Mouse (Mus musculus) stomach, postnatal 0 days (tissue): ENCODE data around the gene Ints5. TPM values are rescaled to one million over a fixed set of nuclear protein-coding genes. Genes with fewer than 3 reads are reported as not detected.
A peak's percentile ranks its signal among the peaks of the same experiment; 100 is the strongest.
"Not testable (repeated sequence)": the region's sequence is repeated elsewhere in the genome, so short reads cannot be mapped to it uniquely, and the experiment has no call there.

Source experiments
- ATAC-seq: fragments of 200-750 bp; cut with Nextera tagmentation; 2 replicates; pipeline ENCODE4 v1.8.0; 2017; ENCODE audit not compliant: low FRiP score, low TSS enrichment
- DNase-seq: peaks from one replicate; pipeline ENCODE4 v3.0.0-alpha.2; 2016; ENCODE audit warnings: low spot score
- H3K27ac ChIP-seq: fragments of 300-500 bp; sonication (generic); replicated peaks from 2 replicates; pipeline ENCODE4 v1.5.1; 2014; ENCODE audit warnings: mild to moderate bottlenecking, control low read depth
- H3K27me3 ChIP-seq: fragments of 300-500 bp; sonication (generic); 2 replicates; pipeline ENCODE4 v1.6.1; 2014; ENCODE audit warnings: low read length; ENCODE audit not compliant: control insufficient read depth, insufficient read depth
- H3K36me3 ChIP-seq: fragments of 300-500 bp; sonication (generic); 2 replicates; pipeline ENCODE4 v1.6.1; 2014; ENCODE audit warnings: low read length, mixed read lengths; ENCODE audit not compliant: control insufficient read depth, insufficient read depth
- H3K4me1 ChIP-seq: fragments of 300-500 bp; sonication (generic); replicated peaks from 2 replicates; pipeline ENCODE4 v1.6.1; 2014; ENCODE audit warnings: antibody characterized with exemption; ENCODE audit not compliant: control insufficient read depth, insufficient read depth
- H3K4me2 ChIP-seq: fragments of 300-500 bp; sonication (generic); replicated peaks from 2 replicates; pipeline ENCODE4 v1.6.1; 2014; ENCODE audit warnings: low read depth, mild to moderate bottlenecking, control low read depth, moderate library complexity
- H3K4me3 ChIP-seq: fragments of 300-500 bp; sonication (generic); 2 replicates; pipeline ENCODE4 v1.5.1; 2014; ENCODE audit warnings: low read depth, low read length, control low read depth
- H3K9ac ChIP-seq: fragments of 300-500 bp; sonication (generic); 2 replicates; pipeline ENCODE4 v1.6.1; 2014; ENCODE audit warnings: mild to moderate bottlenecking, low read length, control low read depth, mixed read lengths
- H3K9me3 ChIP-seq: fragments of 300-500 bp; sonication (generic); 2 replicates; pipeline ENCODE4 v1.6.1; 2016; ENCODE audit warnings: low read length; ENCODE audit not compliant: control insufficient read depth
- CTCF ChIP-seq: IDR thresholded peaks from 2 replicates; pipeline ENCODE4 v1.5.1; 2016; ENCODE audit warnings: antibody characterized with exemption, low read depth, mild to moderate bottlenecking, moderate library complexity
- EP300 ChIP-seq: optimal IDR thresholded peaks from 2 replicates; pipeline ENCODE3; 2016; ENCODE audit warnings: antibody characterized with exemption
- WGBS: fragments of 180-500 bp; shearing (Covaris S2); extraction: QIAGEN DNeasy Blood & Tissue Kit; methylation state at CpG from one replicate; pipeline ENCODE4 v1.1.7; 2014; 5-methylcytosine and 5-hydroxymethylcytosine counted together
- polyA plus RNA-seq: library from polyadenylated mRNA; unstranded; fragments of >200 nt; fragmentation: Nextera tagmentation; extraction: Ambion mirVana; gene quantifications from 2 replicates; pipeline ENCODE4 v1.2.1, GENCODE M21; 2015

Gene Ints5
- polyA plus RNA-seq, 1 experiment from 2014 or later: 19.1 TPM

GRCm38 (mm10) chr19:8852236-8852928, 40.4 kb upstream of the Ints5 start:
- 47% methylated on average over 10 of the region's 10 CpGs for WGBS
- no peak overlapping the region for H3K9ac ChIP-seq
- TF ChIP-seq EP300 (no peak), CTCF (no peak)

GRCm38 (mm10) chr19:8853117-8853516, 39.7 kb upstream of the Ints5 start:
- Histone ChIP-seq H3K4me2 (no peak overlapping the region), H3K4me3 (no peak overlapping the region), H3K4me1 (no peaks in the 10 kb centered on the region; the same call in 1 of the 2 replicates), H3K27me3 (no peaks in the 10 kb centered on the region), H3K27ac (no peak overlapping the region), H3K9me3 (no peaks in the 10 kb centered on the region), H3K9ac (no peak overlapping the region), H3K36me3 (no peaks in the 10 kb centered on the region)
- no peak for DNase-seq
- TF ChIP-seq EP300: no peak
- TF ChIP-seq CTCF: no peak
- WGBS: 83% methylated on average over 3 of the region's 3 CpGs
- no peak for ATAC-seq

More at GRCm38 (mm10) chr19:8852236-8852928, 40.4 kb upstream of the Ints5 start:
- peaks cover 2% of the 10 kb centered on the region for H3K36me3 ChIP-seq
- no peaks in the 10 kb centered on the region for H3K27me3 ChIP-seq
- H3K27ac ChIP-seq: no peak overlapping the region
- H3K9me3 ChIP-seq: no peaks in the 10 kb centered on the region
- no peaks in the 10 kb centered on the region; the same call in 1 of the 2 replicates for H3K4me1 ChIP-seq
- H3K4me2 ChIP-seq: no peak overlapping the region
- DNase-seq (no peak), ATAC-seq (no peak; the same call in 1 of the 2 replicates)
- H3K4me3 ChIP-seq: no peak overlapping the region

GRCm38 (mm10) chr19:8857689-8858088, 35.1 kb upstream of the Ints5 start:
- Histone ChIP-seq H3K27me3 (no peaks in the 10 kb centered on the region), H3K9me3 (no peaks in the 10 kb centered on the region), H3K4me1 (no peaks in the 10 kb centered on the region), H3K9ac (no peak overlapping the region), H3K36me3 (no peaks in the 10 kb centered on the region), H3K4me2 (no peak overlapping the region), H3K4me3 (no peak overlapping the region), H3K27ac (no peak overlapping the region)
- DNase-seq (peak; percentile 78), ATAC-seq (0 out of 2 replicates have a peak, but pooled peaks have one; percentile 65)
- TF ChIP-seq EP300 (no peak), CTCF (peak; percentile 84)
- 34% methylated on average over 4 of the region's 4 CpGs for WGBS

GRCm38 (mm10) chr19:8859018-8859417, 33.8 kb upstream of the Ints5 start:
- no peak overlapping the region for H3K27ac ChIP-seq
- no peaks in the 10 kb centered on the region for H3K36me3 ChIP-seq
- H3K9ac ChIP-seq: no peak overlapping the region
- whole genome bisulfite sequencing: 13% methylated on average over 1 of the region's 1 CpGs
- no peak overlapping the region for H3K4me2 ChIP-seq
- no peaks in the 10 kb centered on the region for H3K9me3 ChIP-seq
- ATAC-seq: no peak
- H3K27me3 ChIP-seq: no peaks in the 10 kb centered on the region
- no peaks in the 10 kb centered on the region for H3K4me1 ChIP-seq
- DNase-seq: no peak
- no peak overlapping the region for H3K4me3 ChIP-seq
- TF ChIP-seq EP300 (no peak), CTCF (peak; percentile 70)

- ATAC-seq: no peak
- H3K4me2 ChIP-seq: no peak overlapping the region
- H3K27me3 ChIP-seq: no peaks in the 10 kb centered on the region
- no peak overlapping the region for H3K4me3 ChIP-seq
- no peaks in the 10 kb centered on the region for H3K4me1 ChIP-seq
- TF ChIP-seq CTCF (peak; percentile 8; the same call in 1 of the 2 replicates), EP300 (no peak)
- no peak for DNase-seq
- no peaks in the 10 kb centered on the region for H3K9me3 ChIP-seq
- 78% methylated on average over 6 of the region's 6 CpGs for WGBS
- no peak overlapping the region for H3K27ac ChIP-seq
- H3K9ac ChIP-seq: no peak overlapping the region
- no peaks in the 10 kb centered on the region for H3K36me3 ChIP-seq
These were observed 28.5 kb upstream of the Ints5 start for GRCm38 (mm10) chr19:8864265-8864664.

- peaks cover 18% of the 10 kb centered on the region for H3K36me3 ChIP-seq
- not testable (repeated sequence) for DNase-seq, H3K27me3 ChIP-seq, H3K4me1 ChIP-seq, H3K9ac ChIP-seq, H3K9me3 ChIP-seq, ATAC-seq, H3K4me3 ChIP-seq, H3K27ac ChIP-seq
- WGBS: 75% methylated on average over 1 of the region's 3 CpGs
- H3K4me2 ChIP-seq: peak overlapping the region; percentile 93; the same call in 1 of the 2 replicates
These were observed 22.4 kb upstream of the Ints5 start for GRCm38 (mm10) chr19:8870381-8870780.
